Mouse (Mus musculus): ENCODE measurements around the gene Ddx21.

GRCm38 (mm10) chr10:62600056-62600455 lies 2.0 kb downstream of the Ddx21 start:
- TF ChIP-seq POLR2A (IDR thresholded peaks at IDR 0.05; ENCODE audit: borderline replicate concordance, insufficient read depth, low read length) = no peak
- TF ChIP-seq CTCF (IDR thresholded peaks at IDR 0.05; ENCODE audit: borderline replicate concordance, insufficient read depth, low read depth, low read length) = no peak

All from cerebellum, adult 2 months (tissue).